Mouse (Mus musculus) T-helper 17 cell (primary cell): Measurements from ENCODE around the gene Rimkla.
"Not testable (repeated sequence)": the region's sequence is repeated elsewhere in the genome, so short reads cannot be mapped to it uniquely, and the experiment has no call there.

Experiments used
- in situ Hi-C, 2 experiments: fragments of 300-600 bp; cut with MboI, MseI; formaldehyde crosslinking; loops; 1 replicate in 1 of 2; 2 replicates in 1 of 2; pipeline ENCODE4 v1.15.1; 2025; ENCODE audit warnings: high pct_unique_total_duplicates in 2 of 2

The Rimkla gene

DNA sequence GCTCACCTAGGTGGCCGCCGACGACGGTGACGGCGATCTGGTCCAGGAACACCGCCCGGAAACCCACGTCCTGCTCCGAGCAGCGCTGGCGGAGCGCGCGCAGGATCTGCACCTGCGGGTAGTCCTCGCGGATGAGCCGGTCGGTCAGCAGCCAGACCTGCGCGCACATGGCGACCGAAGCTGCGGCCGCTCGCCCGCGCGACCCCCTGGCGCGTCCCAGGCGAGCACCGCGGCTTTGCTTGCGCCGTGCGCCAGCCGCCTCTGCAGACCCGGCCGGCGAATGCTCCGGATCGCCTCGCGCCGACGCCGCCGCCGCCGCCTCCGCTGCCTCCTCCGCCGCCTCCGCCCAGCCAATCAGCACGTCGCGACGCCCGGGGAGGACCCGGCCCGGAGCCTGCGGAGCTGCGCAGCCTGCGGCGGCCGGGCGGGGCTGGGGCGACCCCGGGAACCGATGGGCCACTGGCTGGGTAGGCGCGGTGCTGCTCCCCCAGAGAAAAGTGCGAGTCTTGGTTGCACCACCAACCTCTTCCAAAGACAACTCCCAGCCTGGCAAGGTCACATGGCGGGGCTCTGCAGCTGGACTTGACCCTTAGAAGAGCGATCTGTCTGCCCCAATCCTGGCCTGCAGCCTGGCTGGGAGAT is at the start of gene Rimkla:
TSS of gene Rimkla (minus strand) at position 338 of the 642 bp plus-strand sequence.
- in situ Hi-C loops = no loop called here

DNA sequence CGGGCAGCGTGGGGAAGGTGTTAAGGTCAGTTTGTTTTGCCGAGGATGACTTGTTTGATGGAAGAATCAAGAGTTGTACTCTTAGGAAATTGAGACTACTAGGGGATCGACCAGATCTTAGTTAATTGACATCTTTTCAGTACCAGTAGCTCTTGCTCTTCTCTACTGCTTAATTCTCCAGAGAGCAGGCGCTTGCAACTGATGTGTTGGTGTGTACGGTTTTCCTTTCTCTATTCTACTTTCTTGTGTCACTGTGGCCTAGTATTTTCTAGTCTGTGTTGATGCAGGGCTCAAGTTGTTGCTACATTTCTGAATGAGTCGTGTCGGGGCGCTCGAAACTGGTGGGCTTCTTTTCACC is 48.1 kb upstream of the Rimkla start:
- in situ Hi-C loops = loop anchor here in 1 of 2 experiments (5.0 kb wide), 1 partner anchor 37 kb away; no protein-coding TSS in a partner anchor

DNA sequence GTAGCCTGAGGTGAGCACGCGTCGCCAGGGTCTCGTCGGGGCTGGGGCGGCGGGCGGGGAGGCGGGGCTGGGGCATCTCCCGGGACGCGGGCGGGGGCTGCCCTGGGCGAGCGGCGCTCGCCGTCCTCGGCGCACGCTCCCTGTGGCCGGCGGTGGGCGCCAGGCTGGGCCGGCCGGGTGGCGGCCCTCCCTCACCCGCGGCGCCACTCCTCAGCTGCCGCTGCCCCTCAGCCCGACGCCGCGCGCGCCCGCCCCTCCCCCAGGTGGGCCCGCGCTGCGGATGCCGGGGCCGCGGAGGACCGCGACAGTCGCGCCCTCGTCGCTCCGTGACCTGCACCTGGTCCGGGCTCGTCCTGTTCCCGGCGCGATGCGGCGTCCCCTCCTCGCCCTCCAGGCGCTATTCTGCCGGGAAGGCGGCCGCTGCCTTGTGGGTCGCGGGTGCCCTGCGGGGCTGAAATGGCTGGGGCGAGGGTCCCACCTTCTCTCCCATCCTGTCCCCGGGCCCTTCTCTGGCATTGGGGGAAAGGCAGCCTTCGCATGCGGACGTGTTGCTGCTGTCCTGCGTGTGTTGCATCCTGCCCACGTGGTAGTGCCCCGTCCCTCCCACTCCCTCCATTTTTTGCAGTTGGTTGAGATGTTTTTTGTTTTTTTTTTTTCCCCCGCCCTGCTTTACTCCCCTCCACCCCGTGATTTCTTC is 47.6 kb upstream of the Rimkla start:
- in situ Hi-C loops = loop anchor here in 1 of 2 experiments (5.0 kb wide), 1 partner anchor 37 kb away; no protein-coding TSS in a partner anchor

DNA sequence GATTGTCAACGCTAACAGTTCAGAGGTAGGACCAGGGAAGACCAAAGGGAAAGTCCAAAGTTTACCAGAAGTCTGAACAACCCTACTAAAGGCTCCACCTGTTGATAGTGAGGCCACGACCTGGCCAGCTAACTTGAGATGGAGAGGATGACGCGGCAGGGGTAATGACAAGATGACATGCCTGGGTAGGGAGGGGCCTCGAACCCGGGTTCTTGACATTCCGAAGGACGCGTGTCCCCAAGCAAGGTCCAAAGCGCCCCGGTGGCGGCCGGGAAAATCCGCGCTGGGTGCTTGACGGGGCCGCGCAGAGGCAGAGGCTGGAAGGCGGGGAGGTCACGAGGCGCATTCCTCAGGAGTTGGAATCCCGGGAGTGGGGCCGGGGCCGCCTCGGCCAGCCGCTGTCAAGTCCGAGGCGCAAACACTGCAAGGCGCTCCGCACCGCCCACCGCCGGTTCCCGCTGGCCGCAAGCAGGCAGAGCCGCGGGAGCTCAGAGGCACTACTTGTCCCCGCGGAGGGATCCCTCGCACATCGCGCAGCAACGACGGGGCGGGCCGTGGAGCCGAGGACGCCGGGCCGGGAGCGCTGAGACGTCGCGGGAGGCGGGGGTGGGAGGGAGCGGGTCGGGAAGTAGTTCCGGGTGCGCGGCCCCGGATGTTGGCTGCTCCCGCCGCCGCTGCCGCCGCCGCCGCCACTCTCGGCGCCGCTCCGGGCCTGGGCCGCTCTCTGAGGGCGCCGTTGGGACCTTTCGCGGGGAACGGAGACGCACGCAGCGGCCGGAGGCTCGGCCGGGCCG is 46.8 kb upstream of the Rimkla start, which contains the start of gene Frg2f1:
TSS of gene Frg2f1 (minus strand) at position 499 of the 794 bp plus-strand sequence.
- in situ Hi-C loops = no loop called here

DNA sequence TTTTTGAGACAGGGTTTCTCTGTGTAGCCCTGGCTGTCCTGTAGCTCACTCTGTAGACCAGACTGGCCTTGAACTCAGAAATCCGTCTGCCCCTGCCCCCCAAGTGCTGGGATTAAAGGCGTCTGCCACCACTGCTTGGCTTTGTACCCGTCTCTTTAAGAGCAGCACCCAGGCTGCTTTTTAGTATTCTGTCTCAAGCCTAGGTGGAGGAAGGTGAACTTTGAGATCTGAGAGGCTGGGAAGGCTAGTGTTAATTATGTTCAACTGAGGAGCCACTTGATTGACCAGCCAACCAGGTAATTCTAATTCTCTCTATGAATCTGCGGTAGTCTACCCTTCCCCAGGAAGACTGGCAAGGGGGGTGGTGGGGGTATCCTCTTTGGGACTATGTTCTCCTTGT is 45.0 kb upstream of the Rimkla start:
- in situ Hi-C loops = no loop called here

DNA sequence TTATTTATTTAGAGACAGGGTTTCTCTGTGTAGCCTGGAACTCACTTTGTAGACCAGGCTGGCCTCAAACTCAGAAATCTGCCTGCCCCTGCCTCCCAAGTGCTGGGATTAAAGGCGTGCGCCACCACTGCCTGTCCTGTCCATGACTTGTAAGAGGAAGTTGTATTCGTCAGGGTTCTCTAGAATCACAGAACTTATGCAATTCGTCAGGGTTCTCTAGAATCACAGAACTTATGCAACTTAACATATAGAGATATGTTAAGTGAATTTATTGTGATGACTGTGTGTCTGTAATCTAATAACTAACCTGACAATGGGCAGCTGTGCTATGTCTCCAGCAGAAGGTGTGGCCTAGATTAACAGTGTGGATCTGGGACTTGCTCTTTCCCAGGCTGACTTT is 44.2 kb upstream of the Rimkla start, which contains the start of gene Foxj3:
TSS of gene Foxj3 (plus strand) at position 390 of the 400 bp plus-strand sequence.
- in situ Hi-C loops = not testable (repeated sequence)

DNA sequence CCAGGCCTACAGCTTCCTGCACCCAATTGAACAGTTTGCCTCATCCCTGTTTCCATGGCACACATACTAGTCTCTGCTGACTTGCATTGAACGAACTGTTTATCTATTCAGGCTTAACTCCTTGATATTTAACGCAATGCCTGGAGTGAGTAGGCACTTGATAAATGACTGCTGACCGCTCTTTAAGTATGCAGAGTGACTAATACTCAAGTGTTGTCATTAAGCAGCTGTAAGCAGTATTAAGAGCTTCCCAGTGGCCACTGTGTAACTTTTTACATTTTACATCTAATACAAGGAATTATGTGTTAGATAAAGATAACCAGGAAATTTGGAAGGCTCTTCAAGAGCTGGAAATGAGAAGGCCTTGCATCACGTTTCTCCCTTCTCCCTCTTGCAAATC is 42.7 kb upstream of the Rimkla start:
- in situ Hi-C loops = no loop called here

DNA sequence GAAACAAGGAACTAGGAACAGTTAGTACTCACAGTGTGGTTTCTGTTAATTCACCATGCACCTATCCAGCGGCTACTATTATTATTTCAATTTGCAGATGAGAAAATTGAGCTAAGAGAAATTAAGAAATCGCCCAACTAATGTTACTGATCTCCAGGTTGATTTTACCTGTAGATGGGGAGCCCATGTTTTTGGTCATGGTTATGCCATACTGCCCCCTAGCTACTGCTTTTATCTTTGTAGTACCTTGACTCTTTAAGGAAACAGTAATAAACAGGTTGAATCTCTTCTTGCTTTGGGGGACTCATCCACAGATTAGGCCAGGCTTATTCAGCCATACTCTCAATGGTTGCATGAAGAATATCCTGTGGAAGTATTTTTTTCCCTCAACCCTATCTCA is 39.4 kb upstream of the Rimkla start:
- in situ Hi-C loops = no loop called here

DNA sequence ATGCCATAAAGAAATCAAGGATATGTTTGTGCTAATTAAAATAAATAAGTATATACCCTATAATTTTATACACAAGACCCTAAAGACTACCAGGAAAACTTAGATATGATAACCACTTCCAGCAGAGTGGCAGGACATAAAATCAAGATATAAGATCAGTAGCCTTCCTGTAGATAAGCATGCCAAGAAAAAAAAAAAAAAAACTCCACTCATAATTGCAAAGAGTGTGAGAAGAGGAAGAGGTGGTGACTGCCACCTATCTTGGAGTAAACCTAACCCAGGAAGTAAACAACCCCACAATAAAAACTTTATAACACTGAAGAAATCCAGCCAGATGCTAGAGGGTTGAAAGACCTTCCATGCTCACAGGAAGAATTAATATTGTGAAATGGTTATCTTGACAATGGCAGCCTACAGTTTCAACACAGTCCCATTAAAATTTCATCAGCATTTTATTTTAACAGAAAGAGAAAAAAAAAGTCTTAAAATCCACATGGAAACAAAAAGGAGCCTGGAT is 34.0 kb upstream of the Rimkla start:
- in situ Hi-C loops = no loop called here

DNA sequence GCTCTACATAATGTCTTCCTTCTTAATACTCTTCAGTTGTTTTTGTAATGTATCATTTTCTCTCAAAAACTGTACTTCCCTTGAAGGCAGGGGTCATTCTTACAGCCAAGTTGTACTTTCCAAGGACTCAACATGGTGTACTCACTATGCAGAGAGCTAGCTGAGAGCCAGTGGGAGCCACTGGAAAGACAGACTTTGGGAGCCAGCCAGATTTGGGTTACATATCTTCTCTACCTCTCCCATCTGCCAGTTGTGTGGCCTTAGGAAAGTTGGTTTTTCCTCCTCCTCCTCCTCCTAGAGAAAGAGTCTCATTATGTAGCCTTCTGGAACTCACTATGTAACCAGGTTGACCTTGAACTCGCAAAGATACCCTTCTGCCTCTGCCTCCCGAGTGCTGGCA is 32.0 kb upstream of the Rimkla start:
- in situ Hi-C loops = loop anchor here in 1 of 2 experiments (5.0 kb wide), 1 partner anchor 87 kb away; no protein-coding TSS in a partner anchor

DNA sequence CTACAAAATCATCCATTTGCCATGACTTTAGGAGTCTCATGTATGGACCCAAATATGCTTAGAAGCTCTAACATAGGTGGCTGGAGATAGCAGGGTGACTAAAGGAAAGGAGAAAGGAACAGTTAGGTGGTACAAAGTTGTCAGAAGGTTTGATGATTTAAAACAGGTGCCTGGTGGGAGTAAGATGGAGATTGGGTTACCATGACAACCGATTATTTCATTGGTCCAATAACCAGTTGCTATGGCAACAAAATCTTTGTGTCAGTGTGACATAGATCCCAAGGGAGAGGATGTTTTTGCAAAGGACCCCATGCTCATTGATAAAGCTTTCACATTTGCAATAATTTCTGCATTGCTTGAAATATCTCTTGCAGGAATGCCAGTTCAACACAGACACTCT is 31.6 kb upstream of the Rimkla start:
- in situ Hi-C loops = loop anchor here in 1 of 2 experiments (5.0 kb wide), 1 partner anchor 87 kb away; no protein-coding TSS in a partner anchor

DNA sequence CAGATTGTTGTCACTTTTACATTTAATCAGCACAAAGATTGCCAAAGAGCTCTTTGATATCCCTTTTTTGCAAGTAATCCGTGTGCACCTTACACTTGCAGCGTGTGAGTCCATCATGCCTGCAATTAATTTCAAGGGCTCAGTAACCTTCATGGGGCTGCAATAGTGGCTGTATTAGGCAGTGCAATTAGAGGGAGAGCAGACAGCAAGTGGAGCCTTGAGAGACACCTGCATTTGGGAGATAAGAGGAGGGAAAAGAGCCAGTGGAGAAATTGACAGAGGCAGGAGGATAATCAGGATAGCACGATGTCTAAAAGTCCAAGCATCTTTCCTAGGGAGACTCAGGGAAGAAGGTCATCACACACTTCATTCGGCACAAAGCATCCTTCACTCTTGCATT is 31.1 kb upstream of the Rimkla start:
- in situ Hi-C loops = loop anchor here in 1 of 2 experiments (5.0 kb wide), 1 partner anchor 86 kb away; no protein-coding TSS in a partner anchor

DNA sequence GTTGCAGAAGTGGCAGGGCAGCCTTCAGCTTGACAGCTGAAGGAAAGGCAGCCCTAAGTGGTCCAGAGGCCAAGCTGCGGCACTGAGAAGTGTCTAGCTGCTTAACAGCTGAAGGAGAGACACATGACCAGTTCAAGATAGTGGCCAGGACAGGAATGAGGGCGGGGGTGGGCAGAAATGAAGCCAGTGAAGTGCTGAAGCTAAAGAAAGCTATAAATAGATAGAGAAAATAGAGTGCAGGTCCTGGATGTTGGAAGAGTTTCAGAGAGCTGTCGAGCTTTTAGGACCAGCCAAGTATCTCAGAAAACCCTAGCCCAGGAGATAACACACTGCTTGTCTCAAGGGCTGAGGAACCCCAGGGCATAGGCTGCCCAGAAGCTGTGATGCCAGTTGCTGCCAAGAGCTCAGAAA is 20.3 kb upstream of the Rimkla start:
- in situ Hi-C loops = loop anchor here in 1 of 2 experiments (10.0 kb wide), 1 partner anchor 1382 kb away; no protein-coding TSS in a partner anchor

DNA sequence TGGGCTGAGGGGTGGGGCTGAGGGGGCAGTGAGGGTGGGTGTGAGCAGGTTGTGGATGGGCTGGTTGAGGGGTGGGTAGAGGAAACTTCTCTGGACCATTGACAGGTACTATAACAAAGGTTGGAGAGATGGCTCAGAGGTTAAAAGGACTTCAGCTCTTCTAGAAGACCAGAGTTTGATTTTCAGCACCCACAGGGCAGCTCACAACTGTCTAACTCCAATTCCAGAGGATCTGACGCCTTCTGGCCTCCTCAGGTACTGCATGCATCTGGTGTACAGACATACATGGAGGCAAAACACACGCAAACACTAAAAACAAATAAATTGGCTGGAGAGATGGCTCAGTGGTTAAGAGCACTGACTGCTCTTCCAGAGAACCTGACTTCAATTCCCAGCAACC is 19.2 kb upstream of the Rimkla start:
- in situ Hi-C loops = loop anchor here in 1 of 2 experiments (10.0 kb wide), 1 partner anchor 1383 kb away; no protein-coding TSS in a partner anchor

DNA sequence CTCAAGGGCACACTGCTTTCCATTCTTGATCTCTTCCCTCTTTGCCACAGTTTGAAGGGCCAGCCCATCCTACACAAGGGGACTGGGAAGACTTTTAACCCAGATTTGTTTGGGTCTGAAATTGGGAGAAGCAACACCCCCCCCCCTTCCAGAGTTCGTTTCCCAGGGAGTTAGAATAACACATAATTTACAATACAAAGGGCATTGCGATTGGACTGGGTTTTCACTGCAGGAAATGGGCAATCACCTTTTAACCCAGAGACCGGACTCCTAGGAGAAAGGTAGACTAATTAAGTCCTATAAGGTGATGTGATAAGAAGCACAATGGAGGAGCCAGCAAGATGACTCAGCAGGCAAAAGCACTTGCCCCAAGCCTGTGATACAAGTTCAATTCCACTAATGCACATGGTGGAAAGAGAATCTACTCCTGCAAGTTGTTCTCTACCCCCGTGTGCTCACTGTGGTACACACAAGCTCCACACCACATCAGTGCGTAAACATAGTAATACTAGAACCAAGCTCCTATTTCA is 6.0 kb upstream of the Rimkla start:
- in situ Hi-C loops = no loop called here

DNA sequence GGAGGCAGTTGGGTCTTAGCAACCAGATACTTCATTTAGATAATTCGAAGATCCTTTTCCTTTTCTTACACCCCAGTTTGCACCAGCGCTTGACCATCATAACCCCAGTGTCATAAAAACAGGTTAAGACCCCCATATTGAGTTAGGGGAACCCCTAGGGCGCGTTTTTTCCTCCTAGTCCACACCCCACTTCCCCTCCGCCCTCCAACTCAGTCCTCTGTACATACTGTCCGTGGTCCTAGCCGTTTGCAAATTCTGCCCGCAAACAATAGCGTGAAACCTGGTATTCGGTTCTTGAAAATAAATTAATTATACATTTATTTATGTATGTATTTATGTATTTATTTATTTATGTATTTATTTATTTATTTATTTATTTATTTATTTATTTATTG is 502 bp upstream of the Rimkla start:
- in situ Hi-C loops = no loop called here

DNA sequence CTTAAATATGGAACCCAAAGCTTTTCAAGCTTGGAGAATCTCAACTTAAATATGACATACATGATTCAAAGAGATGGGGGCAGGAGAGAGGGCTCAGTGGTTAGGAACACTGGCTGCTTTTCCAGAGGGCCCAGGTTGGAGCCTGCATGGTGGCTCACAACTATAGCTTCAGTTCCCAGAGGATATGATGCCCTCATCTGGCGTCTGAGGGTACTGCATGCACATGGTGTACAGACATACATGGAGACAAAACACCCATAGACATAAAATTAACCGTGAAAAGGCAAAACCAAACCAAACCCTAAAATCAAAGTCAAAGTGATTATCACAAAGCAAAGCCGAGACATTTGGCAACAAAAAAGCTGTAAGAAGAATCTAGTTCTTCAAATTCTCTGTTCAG is 1.6 kb downstream of the Rimkla start:
- in situ Hi-C loops = no loop called here

DNA sequence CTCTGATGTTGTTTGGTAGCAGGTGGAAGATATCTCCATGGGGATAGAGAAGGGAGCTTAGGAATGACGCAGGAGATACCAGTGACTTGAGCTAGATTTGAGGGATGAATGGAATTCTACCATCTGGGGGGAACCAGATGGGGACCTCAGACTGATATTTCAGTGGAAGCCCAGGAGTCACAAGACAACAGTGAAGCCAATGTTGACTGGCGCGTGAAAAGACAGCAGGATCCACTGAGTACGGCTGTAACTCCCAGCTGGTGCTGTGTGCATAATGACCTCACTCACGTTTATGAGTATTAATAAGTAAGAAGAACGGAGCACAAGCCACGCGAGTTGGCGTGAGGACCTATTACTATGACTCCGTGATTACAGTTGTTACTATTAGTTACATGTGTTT is 2.8 kb downstream of the Rimkla start:
- in situ Hi-C loops = no loop called here

DNA sequence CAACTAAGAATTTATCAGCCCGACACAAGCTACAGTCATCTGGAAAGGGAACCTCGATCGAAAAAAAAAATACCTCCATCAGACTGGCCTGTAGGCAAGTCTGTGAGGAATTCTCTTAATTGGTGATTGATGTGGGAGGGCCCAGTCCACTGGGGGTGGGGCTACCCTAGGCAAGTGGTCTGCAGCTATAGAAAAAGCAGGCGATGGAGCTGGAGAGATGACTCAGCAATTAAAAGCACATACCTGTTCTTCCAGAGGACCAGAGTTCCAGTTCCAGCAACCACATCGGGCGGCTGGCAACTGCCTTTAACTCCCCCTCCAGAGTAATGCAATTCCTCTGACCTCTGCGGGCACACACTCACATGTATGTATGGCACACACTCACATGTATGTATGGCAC is 7.5 kb downstream of the Rimkla start:
- in situ Hi-C loops = no loop called here

DNA sequence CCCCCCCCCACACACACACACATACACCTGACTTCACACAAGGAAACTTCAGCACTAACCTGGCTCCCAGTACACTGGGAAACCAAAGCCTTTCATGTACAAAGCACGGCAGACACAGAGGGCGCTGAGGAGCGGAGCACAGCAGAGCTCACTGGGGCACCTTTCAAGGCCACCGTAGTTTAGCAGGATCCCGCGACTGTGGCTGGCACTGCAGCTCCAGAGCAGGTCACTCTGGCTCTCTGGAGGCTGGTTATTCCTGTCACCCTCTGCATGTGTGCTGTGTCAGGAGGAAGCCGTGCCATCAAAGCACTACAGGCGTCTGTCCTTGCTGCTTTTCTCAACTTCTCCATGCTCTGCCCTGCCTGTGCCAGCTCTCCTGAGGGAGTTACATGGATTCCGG is 9.4 kb downstream of the Rimkla start:
- in situ Hi-C loops = no loop called here

DNA sequence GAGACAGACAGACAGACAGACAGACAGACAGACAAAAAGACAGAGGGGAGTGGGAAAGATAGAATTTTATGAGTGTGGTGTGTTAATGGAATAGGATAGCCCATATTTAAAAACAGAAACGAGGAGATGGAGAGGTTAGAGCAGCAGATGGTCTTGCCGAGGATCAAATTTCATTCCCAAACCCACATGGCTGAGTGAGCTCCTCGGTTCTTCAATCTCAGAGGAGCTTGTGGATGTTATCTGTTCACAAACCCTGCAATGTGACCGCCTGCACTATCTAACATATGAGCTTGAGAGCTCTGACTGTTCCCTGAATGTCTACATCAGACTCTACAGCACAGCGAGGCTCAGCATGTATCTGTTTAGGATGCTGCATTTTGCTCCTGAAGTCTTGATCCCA is 19.3 kb downstream of the Rimkla start:
- in situ Hi-C loops = loop anchor here in 1 of 2 experiments (5.0 kb wide), 1 partner anchor 746 kb away; no protein-coding TSS in a partner anchor
